Mouse (Mus musculus): ENCODE measurements at regions not wholly inside any gene's neighbourhood (a gene's known extent, or its start where the extent isn't known, plus 50 kb on each side); places are given as distances from the start of the nearest gene placed in this dataset. TPM values are rescaled to one million over a fixed set of nuclear protein-coding genes. Genes with fewer than 3 reads are reported as not detected.

Small RNA genes in the stretch of these regions (microRNA-seq; reads per million reads assigned to microRNA genes)
- gene Gm23976 = not detected

All from midbrain, embryonic 11.5 days (tissue).